20 mouse cellular contexts compared by ENCODE assay signal in genomic region chr6:43642375-43642774, GRCm38 (mm10). TPM values are rescaled to one million over a fixed set of nuclear protein-coding genes. Genes with fewer than 3 reads are reported as not detected.
DNase-seq lines count a peak whose midpoint lies in the region; ATAC-seq lines count a peak whose summit lies in the region.
"Had no signal": no experiment of that assay in that cellular context is flagged by ENCODE, and none has a peak within 500 bp of the region (broad histone marks: within the 10 kb centered on the region; RNA-seq: fewer than 3 reads in every experiment).

No protein-coding gene starts in this region.

- no peak overlapping the region for H3K27ac ChIP-seq in midbrain, embryonic 16.5 days (ENCODE audit: low read length)
- H3K27ac ChIP-seq: embryonic facial prominence, embryonic 12.5 days; hindbrain, embryonic 15.5 days; limb, embryonic 10.5 days; liver, embryonic 13.5 days; lung, embryonic 15.5 days; midbrain, embryonic 15.5 days; stomach, embryonic 15.5 days had no signal

- H3K9me3 ChIP-seq in midbrain, embryonic 16.5 days (replicated peaks; ENCODE audit: control insufficient read depth, low read length, poor library complexity, severe bottlenecking): no peaks in the 10 kb centered on the region
- H3K9me3 ChIP-seq: embryonic facial prominence, embryonic 12.5 days; heart, embryonic 12.5 days; hindbrain, embryonic 15.5 days; limb, embryonic 10.5 days; liver, embryonic 13.5 days; lung, embryonic 15.5 days; midbrain, embryonic 15.5 days; stomach, embryonic 15.5 days had no signal

- WGBS in midbrain, embryonic 16.5 days: 75% methylated on average over 5 of the region's 5 CpGs

- H3K4me1 ChIP-seq in midbrain, embryonic 16.5 days (ENCODE audit: control insufficient read depth, insufficient read depth, low read length): no peaks in the 10 kb centered on the region
- H3K4me1 ChIP-seq: embryonic facial prominence, embryonic 12.5 days; heart, embryonic 12.5 days; hindbrain, embryonic 15.5 days; limb, embryonic 10.5 days; liver, embryonic 13.5 days; lung, embryonic 15.5 days; midbrain, embryonic 15.5 days; stomach, embryonic 15.5 days had no signal

- no peaks in the 10 kb centered on the region for H3K36me3 ChIP-seq in midbrain, embryonic 16.5 days (ENCODE audit: control insufficient read depth, insufficient read depth, low read length)
- H3K36me3 ChIP-seq: embryonic facial prominence, embryonic 12.5 days; heart, embryonic 12.5 days; hindbrain, embryonic 15.5 days; limb, embryonic 10.5 days; liver, embryonic 13.5 days; lung, embryonic 15.5 days; midbrain, embryonic 15.5 days; stomach, embryonic 15.5 days had no signal

- no peaks in the 10 kb centered on the region for H3K27me3 ChIP-seq in midbrain, embryonic 16.5 days (ENCODE audit: control insufficient read depth, insufficient read depth, low read depth, low read length)
- H3K27me3 ChIP-seq: CH12.LX; embryonic facial prominence, embryonic 12.5 days; heart, embryonic 12.5 days; hindbrain, embryonic 15.5 days; liver, embryonic 13.5 days; lung, embryonic 15.5 days; midbrain, embryonic 15.5 days; stomach, embryonic 15.5 days had no signal

- H3K4me3 ChIP-seq in midbrain, embryonic 16.5 days (ENCODE audit: low read depth, low read length): no peak overlapping the region
- H3K4me3 ChIP-seq: embryonic facial prominence, embryonic 12.5 days; heart, embryonic 12.5 days; hindbrain, embryonic 15.5 days; limb, embryonic 10.5 days; liver, embryonic 13.5 days; lung, embryonic 15.5 days; midbrain, embryonic 15.5 days; stomach, embryonic 15.5 days had no signal

- no peak overlapping the region for H3K4me2 ChIP-seq in midbrain, embryonic 16.5 days (ENCODE audit: low read length)
- H3K4me2 ChIP-seq: embryonic facial prominence, embryonic 12.5 days; heart, embryonic 12.5 days; hindbrain, embryonic 15.5 days; liver, embryonic 13.5 days; lung, embryonic 15.5 days; midbrain, embryonic 15.5 days; stomach, embryonic 15.5 days had no signal

- DNase-seq in frontal cortex, adult 2 months (ENCODE audit: extremely low spot score in 1 of 2, low spot score in 1 of 2): peak; percentile 28 to 76
- no peak for DNase-seq in frontal cortex, postnatal 10 days (ENCODE audit: low spot score in 2 of 2)
- peak; percentile 56 for DNase-seq in layer of hippocampus, adult 9-11 months
- DNase-seq in layer of hippocampus, postnatal 25 days (ENCODE audit: extremely low spot score in 1 of 2, low spot score in 1 of 2): no peak
- DNase-seq: adrenal gland, adult 8-10 months; cerebellum, adult 2 months; liver, embryonic 13.5 days; thymus, postnatal 25 days had no signal

- peak; percentile 29; the same call in 1 of the 2 replicates for ATAC-seq in common myeloid progenitor, adult 5-6 weeks (replicated peaks; ENCODE audit: low read depth, poor library complexity, severe bottlenecking)
- ATAC-seq in megakaryocyte-erythroid progenitor cell, adult 5-6 weeks (replicated peaks; ENCODE audit: low FRiP score, low TSS enrichment, poor library complexity, severe bottlenecking): 0 out of 2 replicates have a peak, but pooled peaks have one; percentile 61
- no peak for ATAC-seq in midbrain, embryonic 16.5 days
- ATAC-seq: intestine, postnatal 0 days; midbrain, embryonic 15.5 days had no signal

- no peak overlapping the region for H3K9ac ChIP-seq in midbrain, embryonic 16.5 days (ENCODE audit: low read depth, low read length)
- H3K9ac ChIP-seq: embryonic facial prominence, embryonic 12.5 days; heart, embryonic 12.5 days; hindbrain, embryonic 15.5 days; liver, embryonic 13.5 days; lung, embryonic 15.5 days; midbrain, embryonic 15.5 days; stomach, embryonic 15.5 days had no signal

RNA-seq across cellular contexts. Expression of gene Tpk1, which starts 23.7 kb away (rescaled TPM):
- 2.4 and 2.7 TPM in 2 replicates for polyA plus RNA-seq in frontal cortex, adult 2 months (2012; rRNA removed)
- total RNA-seq in layer of hippocampus, postnatal 25 days (2021): 1 to 10 TPM; 2.1 to 3.2 TPM
- total RNA-seq in common myeloid progenitor, adult 5-6 weeks (2017): 11.3 and 14.1 TPM in 2 replicates
- 12.0 and 14.6 TPM in 2 replicates for total RNA-seq in megakaryocyte-erythroid progenitor cell, adult 5-6 weeks (2014; fragmentation: Nextera tagmentation)
- 10.3 and 10.5 TPM in 2 replicates for total RNA-seq in megakaryocyte-erythroid progenitor cell, adult 5-6 weeks (2017)
- polyA plus RNA-seq in midbrain, embryonic 16.5 days (2015; fragmentation: Nextera tagmentation; extraction: Ambion mirVana): 6.0 and 6.1 TPM in 2 replicates

Comparison
In these comparisons a context has a peak if more than half of its experiments do, and no peak if none do; other contexts are left out.
1. DNase-seq: peak in frontal cortex, adult 2 months (2 of 2) and layer of hippocampus, adult 9-11 months (single experiment); none in frontal cortex, postnatal 10 days (0 of 2) and layer of hippocampus, postnatal 25 days (0 of 2).